Mouse (Mus musculus): Measurements from ENCODE around the gene Tgfb1i1. TPM values are rescaled to one million over a fixed set of nuclear protein-coding genes. Genes with fewer than 3 reads are reported as not detected.

Gene Tgfb1i1
- polyA plus RNA-seq, 1 experiment = not detected

DNA sequence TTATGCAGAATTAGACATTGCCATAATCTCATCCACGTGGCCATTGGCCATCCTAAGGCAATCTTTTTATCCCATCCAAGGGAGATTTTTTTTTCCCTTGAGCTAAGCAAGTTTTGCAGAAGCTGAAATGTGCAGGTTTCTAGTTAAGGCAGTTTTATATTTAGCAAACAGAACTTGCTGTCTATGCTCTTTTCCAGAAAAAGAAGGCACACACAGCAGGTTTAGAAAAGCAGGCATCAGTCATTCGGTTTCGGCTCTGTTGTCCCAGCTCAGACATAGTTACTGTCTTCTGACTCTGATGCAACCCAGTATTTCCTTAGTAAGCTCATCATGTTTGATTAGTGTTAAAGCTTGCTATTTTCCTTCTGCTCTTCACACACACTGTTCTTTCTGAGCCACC, 25.7 kb upstream of the Tgfb1i1 start:
- Histone ChIP-seq H3K27ac (ENCODE audit: insufficient read depth, low read depth, low read length) (no peak overlapping the region), H3K4me3 (ENCODE audit: insufficient read depth, low read depth, low read length) (no peak overlapping the region), H3K4me1 (ENCODE audit: control insufficient read depth, insufficient read depth, low read length) (no peaks in the 10 kb centered on the region)
- WGBS = 72% methylated on average over 3 of the region's 3 CpGs
- TF ChIP-seq CTCF (IDR thresholded peaks at IDR 0.05; ENCODE audit: insufficient read depth, low read depth, low read length) (no peak), POLR2A (IDR thresholded peaks at IDR 0.05; ENCODE audit: insufficient read depth, low read depth, low read length) (no peak)

DNA sequence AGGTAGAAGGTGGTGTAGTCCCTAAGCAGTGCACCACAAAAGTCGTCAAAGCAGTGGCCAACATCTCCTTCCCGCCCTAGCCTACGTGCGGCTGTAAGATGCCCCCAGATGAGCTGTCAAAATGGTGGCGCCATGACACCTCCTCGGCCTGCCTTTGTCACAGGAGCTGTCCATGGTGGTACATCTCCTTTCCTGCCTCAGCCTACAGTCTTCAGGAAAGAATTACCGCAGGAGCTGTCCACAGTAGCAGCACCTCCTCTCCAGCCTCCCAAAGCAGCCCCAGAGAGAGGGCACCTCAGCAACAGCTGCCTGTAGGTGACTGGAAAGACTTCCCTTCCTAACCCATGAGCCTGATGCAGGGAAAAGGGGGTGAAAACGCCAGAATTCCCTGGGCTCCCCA, 14.9 kb upstream of the Tgfb1i1 start:
- peaks cover 5% of the 10 kb centered on the region for H3K4me1 ChIP-seq (ENCODE audit: control insufficient read depth, insufficient read depth, low read length)
- no peak overlapping the region for H3K27ac ChIP-seq (ENCODE audit: insufficient read depth, low read depth, low read length)
- 66% methylated on average over 8 of the region's 8 CpGs for WGBS
- no peak overlapping the region for H3K4me3 ChIP-seq (ENCODE audit: insufficient read depth, low read depth, low read length)
- TF ChIP-seq CTCF (IDR thresholded peaks at IDR 0.05; ENCODE audit: insufficient read depth, low read depth, low read length) (no peak), POLR2A (IDR thresholded peaks at IDR 0.05; ENCODE audit: insufficient read depth, low read depth, low read length) (no peak)

DNA sequence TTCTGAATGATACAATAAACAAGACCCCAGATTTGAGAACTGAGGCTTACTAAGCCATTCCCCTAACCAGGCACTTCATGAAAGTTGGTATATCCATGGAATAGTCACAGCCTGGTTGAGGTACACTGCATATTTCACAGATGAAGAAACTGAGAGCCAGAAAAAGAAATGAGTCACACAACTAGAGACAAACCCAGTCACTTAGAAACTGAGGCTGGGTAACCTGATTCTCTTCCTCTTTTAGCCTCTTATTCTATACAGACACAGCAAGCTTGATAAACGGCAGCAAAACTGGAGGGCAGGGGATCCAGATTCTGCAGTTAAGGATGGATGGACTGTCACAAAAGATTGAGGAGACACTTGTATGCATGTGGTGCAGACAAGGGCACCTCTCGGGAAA, 11.8 kb upstream of the Tgfb1i1 start:
- 94% methylated on average over 2 of the region's 2 CpGs for WGBS

DNA sequence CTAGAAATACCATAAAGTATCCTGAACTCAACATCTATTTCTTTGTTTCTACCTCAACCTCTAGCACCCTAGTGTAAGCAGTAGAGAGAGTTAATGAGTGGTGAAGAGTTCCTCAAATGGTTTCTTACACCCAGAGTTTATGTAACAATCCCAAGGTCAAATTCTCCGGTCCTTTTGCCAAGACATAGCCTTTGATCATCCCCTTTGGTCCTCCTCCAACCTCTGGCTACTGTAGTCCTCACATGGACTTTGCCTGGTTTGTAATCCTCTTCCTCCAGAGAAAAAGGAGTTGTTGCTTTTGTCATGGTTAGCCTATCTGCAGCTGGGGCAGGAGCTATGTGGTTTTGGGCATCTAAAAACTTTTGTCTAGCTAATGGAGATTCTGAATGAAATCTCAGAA, 11.1 kb upstream of the Tgfb1i1 start:
- TF ChIP-seq POLR2A (IDR thresholded peaks at IDR 0.05; ENCODE audit: insufficient read depth, low read depth, low read length) (no peak), CTCF (IDR thresholded peaks at IDR 0.05; ENCODE audit: insufficient read depth, low read depth, low read length) (no peak)
- no peak overlapping the region for H3K27ac ChIP-seq (ENCODE audit: insufficient read depth, low read depth, low read length)
- WGBS = 76% methylated on average over 1 of the region's 1 CpGs
- H3K4me1 ChIP-seq (ENCODE audit: control insufficient read depth, insufficient read depth, low read length) = peaks cover 11% of the 10 kb centered on the region
- H3K4me3 ChIP-seq (ENCODE audit: insufficient read depth, low read depth, low read length) = no peak overlapping the region

More for the DNA sequence above, 11.8 kb upstream of the Tgfb1i1 start:
- TF ChIP-seq CTCF (IDR thresholded peaks at IDR 0.05; ENCODE audit: insufficient read depth, low read depth, low read length) = no peak
- TF ChIP-seq POLR2A (IDR thresholded peaks at IDR 0.05; ENCODE audit: insufficient read depth, low read depth, low read length) = no peak
- Histone ChIP-seq H3K27ac (ENCODE audit: insufficient read depth, low read depth, low read length) (no peak overlapping the region), H3K4me1 (ENCODE audit: control insufficient read depth, insufficient read depth, low read length) (peaks cover 9% of the 10 kb centered on the region), H3K4me3 (ENCODE audit: insufficient read depth, low read depth, low read length) (no peak overlapping the region)

DNA sequence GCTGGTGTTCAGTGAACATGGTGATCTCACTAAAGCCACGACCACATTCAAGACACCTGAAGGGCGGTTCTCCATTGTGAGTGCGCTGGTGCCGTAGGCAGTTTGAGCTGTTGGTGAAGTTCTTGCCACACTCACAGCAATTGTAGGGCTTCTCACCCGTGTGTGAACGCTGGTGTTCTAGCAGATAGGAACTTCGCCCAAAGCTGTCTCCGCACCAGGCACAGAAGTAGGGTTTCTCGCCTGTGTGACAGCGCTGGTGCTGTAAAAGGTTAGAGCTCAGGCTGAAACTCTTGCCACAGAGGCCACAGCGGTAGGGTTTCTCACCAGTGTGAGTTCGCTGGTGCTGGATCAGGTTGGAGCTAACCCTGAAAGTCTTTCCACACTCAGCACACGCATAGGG, 10.2 kb upstream of the Tgfb1i1 start:
- no peak for TF ChIP-seq POLR2A (IDR thresholded peaks at IDR 0.05; ENCODE audit: insufficient read depth, low read depth, low read length)
- no peak for TF ChIP-seq CTCF (IDR thresholded peaks at IDR 0.05; ENCODE audit: insufficient read depth, low read depth, low read length)
- no peak overlapping the region for H3K4me3 ChIP-seq (ENCODE audit: insufficient read depth, low read depth, low read length)
- no peak overlapping the region for H3K27ac ChIP-seq (ENCODE audit: insufficient read depth, low read depth, low read length)
- peaks cover 11% of the 10 kb centered on the region for H3K4me1 ChIP-seq (ENCODE audit: control insufficient read depth, insufficient read depth, low read length)
- 94% methylated on average over 13 of the region's 13 CpGs for WGBS

DNA sequence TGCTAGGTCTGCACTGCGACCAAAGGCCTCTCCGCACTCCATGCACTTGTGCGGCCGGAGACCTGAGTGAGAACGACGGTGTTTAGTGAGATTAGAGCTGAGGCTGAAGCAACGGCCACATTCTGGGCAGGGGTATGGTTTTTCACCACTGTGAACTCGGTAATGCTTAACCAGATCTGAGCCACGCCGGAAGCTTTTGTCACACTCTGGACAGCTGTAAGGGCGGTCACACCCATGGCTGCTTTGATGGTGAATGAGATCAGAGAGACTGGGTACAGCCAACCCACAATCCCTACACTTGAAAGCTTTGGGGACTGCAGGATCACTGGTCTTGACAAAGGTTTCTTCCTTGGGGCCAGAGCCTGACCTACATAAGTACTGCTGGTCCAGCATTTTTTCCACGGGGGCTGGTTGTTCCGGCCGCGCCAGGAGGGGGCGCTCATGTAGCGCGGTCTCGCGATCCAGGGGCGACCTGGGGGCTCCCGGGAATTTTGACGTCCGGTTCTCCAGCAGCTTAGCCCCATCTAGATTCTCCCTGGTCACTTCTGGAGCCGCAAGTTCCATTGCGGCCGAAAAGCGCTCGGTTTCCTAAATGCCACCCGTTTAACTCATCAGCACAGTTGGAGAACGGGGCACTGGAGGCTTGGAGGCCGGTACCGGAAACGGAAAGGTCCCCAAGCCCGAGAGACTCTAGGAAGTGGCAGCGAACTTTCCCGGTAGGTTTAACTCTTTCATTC, 9.6 kb upstream of the Tgfb1i1 start, which contains the start of gene Armc5:
TSS of gene Armc5 (plus strand) at position 487 of the 737 bp plus-strand sequence.
- peaks cover 11% of the 10 kb centered on the region for H3K4me1 ChIP-seq (ENCODE audit: control insufficient read depth, insufficient read depth, low read length)

DNA sequence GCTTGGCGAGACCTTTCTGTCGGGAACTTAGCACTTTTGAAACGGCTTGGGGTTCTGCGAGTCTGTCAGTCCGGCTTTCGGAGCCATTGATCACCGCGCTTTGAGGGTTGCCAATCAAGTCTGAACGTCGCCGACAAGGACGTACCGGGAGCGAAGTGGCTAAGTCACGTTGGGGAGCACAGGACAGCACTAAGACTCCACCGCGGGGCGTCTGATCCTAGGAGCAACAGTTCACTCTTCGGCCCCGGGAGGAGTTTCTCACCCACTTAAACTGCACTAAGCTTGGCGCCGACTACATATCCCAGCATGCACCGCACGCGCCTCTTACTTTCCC, 9.1 kb upstream of the Tgfb1i1 start:
- peak overlapping the region; percentile 17; the same call in 1 of the 2 replicates for H3K27ac ChIP-seq (ENCODE audit: insufficient read depth, low read depth, low read length)
- TF ChIP-seq POLR2A (IDR thresholded peaks at IDR 0.05; ENCODE audit: insufficient read depth, low read depth, low read length) (no peak), CTCF (IDR thresholded peaks at IDR 0.05; ENCODE audit: insufficient read depth, low read depth, low read length) (no peak)
- peaks cover 11% of the 10 kb centered on the region for H3K4me1 ChIP-seq (ENCODE audit: control insufficient read depth, insufficient read depth, low read length)
- peak overlapping the region; percentile 72 for H3K4me3 ChIP-seq (ENCODE audit: insufficient read depth, low read depth, low read length)
- WGBS = under 1% methylated on average over 25 of the region's 25 CpGs

More for the DNA sequence above, 9.6 kb upstream of the Tgfb1i1 start, which contains the start of gene Armc5:
- H3K27ac ChIP-seq (ENCODE audit: insufficient read depth, low read depth, low read length) = peak within 1 kb of the TSS; percentile 87
- peak within 1 kb of the TSS; percentile 72 for H3K4me3 ChIP-seq (ENCODE audit: insufficient read depth, low read depth, low read length)
- 23% methylated on average over 37 of the region's 37 CpGs for WGBS
- TF ChIP-seq CTCF (IDR thresholded peaks at IDR 0.05; ENCODE audit: insufficient read depth, low read depth, low read length) = peak; percentile 97
- no peak for TF ChIP-seq POLR2A (IDR thresholded peaks at IDR 0.05; ENCODE audit: insufficient read depth, low read depth, low read length)

DNA sequence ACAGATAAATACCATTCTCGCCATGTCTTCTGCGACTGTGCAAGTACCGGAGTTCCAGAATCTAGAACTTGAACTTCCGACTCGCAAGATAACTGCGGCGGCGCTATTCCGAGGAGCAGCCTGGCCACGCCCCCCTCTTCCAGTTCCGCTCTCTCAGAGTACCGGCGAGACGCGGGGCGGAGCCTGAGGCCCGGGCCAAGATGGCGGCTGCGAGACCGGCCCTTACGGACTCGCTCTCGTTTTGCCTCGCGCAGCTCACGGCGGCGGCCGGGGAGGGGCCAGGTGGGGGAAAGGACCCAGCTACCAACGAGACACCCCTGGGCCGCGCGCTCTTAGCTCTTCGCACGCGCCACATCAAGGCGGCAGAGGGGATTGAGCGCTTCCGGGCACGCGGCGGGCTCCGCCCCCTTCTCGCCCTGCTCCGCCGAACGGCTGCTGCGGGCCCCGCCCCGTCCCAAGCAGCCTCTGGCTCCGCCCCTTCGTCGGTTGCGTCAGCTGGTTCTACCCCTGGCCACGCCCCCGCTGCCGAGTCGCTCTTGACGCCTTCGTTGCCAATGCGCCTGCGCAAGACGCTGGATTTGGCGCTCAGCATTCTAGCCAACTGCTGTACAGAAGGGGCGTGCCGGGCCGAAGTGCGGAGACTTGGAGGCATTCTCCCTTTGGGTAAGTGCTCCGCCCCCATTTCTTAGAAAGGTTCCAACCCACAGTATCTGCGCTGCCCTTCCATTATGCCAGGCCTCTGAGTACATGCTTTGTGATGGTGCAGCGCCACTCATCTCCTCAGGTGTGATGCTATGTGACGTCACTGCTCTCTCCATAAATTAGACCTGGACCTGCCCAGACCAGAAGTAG, 8.5 kb upstream of the Tgfb1i1 start, which contains the start of gene 9130023H24Rik:
TSS of gene 9130023H24Rik (minus strand) at position 105 of the 852 bp plus-strand sequence.
- under 1% methylated on average over 72 of the region's 72 CpGs for WGBS
- Histone ChIP-seq H3K4me3 (ENCODE audit: insufficient read depth, low read depth, low read length) (peak within 1 kb of the TSS; percentile 72), H3K4me1 (ENCODE audit: control insufficient read depth, insufficient read depth, low read length) (peaks cover 11% of the 10 kb centered on the region), H3K27ac (ENCODE audit: insufficient read depth, low read depth, low read length) (peak within 1 kb of the TSS; percentile 87)
- peak; percentile 70 for TF ChIP-seq POLR2A (IDR thresholded peaks at IDR 0.05; ENCODE audit: insufficient read depth, low read depth, low read length)
- TF ChIP-seq CTCF (IDR thresholded peaks at IDR 0.05; ENCODE audit: insufficient read depth, low read depth, low read length) = no peak

DNA sequence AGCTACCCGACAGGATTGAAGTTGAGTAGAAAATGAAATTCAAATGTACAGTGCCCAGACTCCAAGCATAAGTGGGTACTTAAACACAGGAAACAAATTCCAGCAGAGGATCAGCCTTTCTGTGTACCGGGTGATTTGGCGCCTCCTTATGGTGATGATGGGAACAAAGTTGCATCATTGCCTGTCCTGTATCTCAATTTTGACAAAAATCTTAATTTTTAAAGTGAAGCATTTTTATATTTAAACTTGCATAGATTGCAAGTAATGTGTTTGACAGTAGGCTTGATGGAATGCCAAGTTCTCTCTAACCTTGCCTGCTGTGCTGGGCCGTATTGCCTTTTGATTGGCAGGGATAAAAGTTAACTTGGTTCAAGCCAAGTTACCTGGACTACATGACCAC, 7.6 kb upstream of the Tgfb1i1 start:
- TF ChIP-seq POLR2A (IDR thresholded peaks at IDR 0.05; ENCODE audit: insufficient read depth, low read depth, low read length) = no peak
- TF ChIP-seq CTCF (IDR thresholded peaks at IDR 0.05; ENCODE audit: insufficient read depth, low read depth, low read length) = no peak
- WGBS = 14% methylated on average over 4 of the region's 4 CpGs
- Histone ChIP-seq H3K27ac (ENCODE audit: insufficient read depth, low read depth, low read length) (no peak overlapping the region), H3K4me1 (ENCODE audit: control insufficient read depth, insufficient read depth, low read length) (peaks cover 11% of the 10 kb centered on the region), H3K4me3 (ENCODE audit: insufficient read depth, low read depth, low read length) (no peak overlapping the region)

Data from olfactory bulb, adult 2 months (tissue).